In genomic region chr9:62979461-62980161, GRCm38 (mm10) we compare ENCODE assay signal across 8 mouse cellular contexts. TPM values are rescaled to one million over a fixed set of nuclear protein-coding genes. Genes with fewer than 3 reads are reported as not detected.
DNase-seq lines count a peak whose midpoint lies in the region; ATAC-seq lines count a peak whose summit lies in the region.

No protein-coding gene starts in this region.

- peaks cover 37% of the 10 kb centered on the region for H3K4me1 ChIP-seq in erythroblast, embryonic 14.5 days (ENCODE audit: control insufficient read depth)
- peaks cover 14% of the 10 kb centered on the region for H3K4me1 ChIP-seq in forebrain, embryonic 16.5 days (replicated peaks; ENCODE audit: control insufficient read depth, insufficient read depth, low read length)
- peaks cover 16% of the 10 kb centered on the region for H3K4me1 ChIP-seq in liver, embryonic 16.5 days (ENCODE audit: control insufficient read depth, low read depth, low read length)

- peak overlapping the region; percentile 97 for H3K27ac ChIP-seq in forebrain, embryonic 16.5 days (ENCODE audit: low read length)
- H3K27ac ChIP-seq in liver, embryonic 16.5 days (ENCODE audit: low read length): peak overlapping the region; percentile 93

- no peaks in the 10 kb centered on the region for H3K27me3 ChIP-seq in erythroblast, embryonic 14.5 days (ENCODE audit: control insufficient read depth)
- H3K27me3 ChIP-seq in forebrain, embryonic 16.5 days (replicated peaks; ENCODE audit: control insufficient read depth, insufficient read depth, low read length): no peaks in the 10 kb centered on the region
- no peaks in the 10 kb centered on the region for H3K27me3 ChIP-seq in liver, embryonic 16.5 days (ENCODE audit: control insufficient read depth, insufficient read depth, low read depth, low read length)

- peak overlapping the region; percentile 97 for H3K4me3 ChIP-seq in erythroblast, embryonic 14.5 days (replicated peaks)
- H3K4me3 ChIP-seq in forebrain, embryonic 16.5 days (replicated peaks; ENCODE audit: low read length): peak overlapping the region; percentile 98
- H3K4me3 ChIP-seq in liver, embryonic 16.5 days (ENCODE audit: low read depth, low read length): peak overlapping the region; percentile 100

- peak overlapping the region; percentile 92 for H3K9ac ChIP-seq in forebrain, embryonic 16.5 days (replicated peaks; ENCODE audit: low read depth, low read length)
- H3K9ac ChIP-seq in liver, embryonic 16.5 days (ENCODE audit: low read depth, low read length): peak overlapping the region; percentile 99

- no peaks in the 10 kb centered on the region for H3K9me3 ChIP-seq in erythroblast, embryonic 14.5 days (ENCODE audit: control insufficient read depth, low read length)
- H3K9me3 ChIP-seq in forebrain, embryonic 16.5 days (ENCODE audit: control insufficient read depth, low read length): no peaks in the 10 kb centered on the region
- H3K9me3 ChIP-seq in liver, embryonic 16.5 days (replicated peaks; ENCODE audit: control insufficient read depth, low read length): no peaks in the 10 kb centered on the region

- no peak for ATAC-seq in erythroblast, adult 5-6 weeks (replicated peaks; ENCODE audit: low FRiP score, poor library complexity, severe bottlenecking)
- ATAC-seq in forebrain, embryonic 16.5 days: peak; percentile 11; the same call in 1 of the 2 replicates
- ATAC-seq in liver, embryonic 16.5 days (ENCODE audit: low read depth): no peak

- H3K4me2 ChIP-seq in forebrain, embryonic 16.5 days (ENCODE audit: low read length): peak overlapping the region; percentile 87
- peak overlapping the region; percentile 94 for H3K4me2 ChIP-seq in liver, embryonic 16.5 days (ENCODE audit: low read depth, low read length)

- peak; percentile 35 for DNase-seq in retina, postnatal 1 day
- no peak for DNase-seq in retina, embryonic 14.5 days (ENCODE audit: low spot score)
- DNase-seq in urinary bladder, postnatal 36 days (ENCODE audit: low spot score in 2 of 2): no peak
- DNase-seq in urinary bladder, adult 2 months (ENCODE audit: low spot score): no peak

- WGBS in forebrain, embryonic 16.5 days: 2% methylated on average over 17 of the region's 17 CpGs
- WGBS in liver, embryonic 16.5 days (ENCODE audit: insufficient replicate concordance): 5% methylated on average over 17 of the region's 17 CpGs

- peaks cover 9% of the 10 kb centered on the region for H3K36me3 ChIP-seq in erythroblast, embryonic 14.5 days (ENCODE audit: control insufficient read depth)
- H3K36me3 ChIP-seq in forebrain, embryonic 16.5 days (ENCODE audit: control insufficient read depth, insufficient read depth): no peaks in the 10 kb centered on the region
- no peaks in the 10 kb centered on the region for H3K36me3 ChIP-seq in liver, embryonic 16.5 days (ENCODE audit: control insufficient read depth, insufficient read depth)

RNA-seq across cellular contexts. Expression of gene Pias1, which starts 8.1 kb away (rescaled TPM):
- polyA plus RNA-seq in erythroblast, embryonic 14.5 days (2012): 0.29 and 0.32 TPM in 2 replicates
- 29.0 and 45.0 TPM in 2 replicates for total RNA-seq in erythroblast, adult 5-6 weeks (2015; ENCODE audit: low replicate concordance)
- total RNA-seq in erythroblast, adult 5-6 weeks (2017; ENCODE audit: low replicate concordance): 20.1 and 26.5 TPM in 2 replicates
- 64.0 and 68.3 TPM in 2 replicates for polyA plus RNA-seq in forebrain, embryonic 16.5 days (2015; fragmentation: Nextera tagmentation; extraction: Ambion mirVana)
- polyA plus RNA-seq in liver, embryonic 16.5 days (2015; fragmentation: Nextera tagmentation; extraction: Ambion mirVana): 27.0 and 28.5 TPM in 2 replicates
- 22.4 and 23.5 TPM in 2 replicates for polyA plus RNA-seq in urinary bladder, adult 2 months (2012; rRNA removed)

Comparison
In these comparisons a context has a peak if more than half of its experiments do, and no peak if none do; other contexts are left out.
1. RNA of gene Pias1, which starts 8.1 kb away (polyA plus RNA-seq): 64.0 to 68.3 TPM in forebrain, embryonic 16.5 days, 27.0 to 28.5 TPM in liver, embryonic 16.5 days and 22.4 to 23.5 TPM in urinary bladder, adult 2 months; 0.29 to 0.32 TPM in erythroblast, embryonic 14.5 days; every median in the first group is over 10 times any median in the second.
2. Peak in every context shown above with its lines, with median percentiles within 50 percentile points of each other: H3K4me3 ChIP-seq.